Mouse (Mus musculus) left cerebral cortex, adult 2 months (tissue): Measurements from ENCODE around the gene Mrpl45. TPM values are rescaled to one million over a fixed set of nuclear protein-coding genes. Genes with fewer than 3 reads are reported as not detected.

Experiments used
- DNase-seq, 2 experiments: peaks; one replicate each; pipeline ENCODE4 v3.0.0; 2021 to 2022; ENCODE audit warnings: low spot score in 2 of 2, mixed read lengths in 1 of 2; ENCODE audit errors: extremely low spot score in 1 of 2
- H3K27ac ChIP-seq: fragments of 200-600 bp; 2 replicates; pipeline ENCODE4 v1.8.1; 2022
- H3K4me3 ChIP-seq: fragments of 200-600 bp; 2 replicates; pipeline ENCODE4 v1.8.1; 2022
- CTCF ChIP-seq: fragments of 200-600 bp; IDR thresholded peaks from 2 replicates; pipeline ENCODE4 v1.8.1; 2022; ENCODE audit warnings: antibody characterized with exemption, mild to moderate bottlenecking, moderate library complexity
- intact Hi-C: fragments of 180-260 bp; cut with DNase I; formaldehyde crosslinking; loops from one replicate; pipeline ENCODE4 v1.15.1; 2025
- total RNA-seq, 2 experiments: library from RNA; stranded (reverse); gene quantifications; 2 replicates each; pipeline ENCODE4 v1.2.3; 2021

The Mrpl45 gene
- total RNA-seq, 2 experiments from 2014 or later = 26.4 to 28.2 TPM

DNA sequence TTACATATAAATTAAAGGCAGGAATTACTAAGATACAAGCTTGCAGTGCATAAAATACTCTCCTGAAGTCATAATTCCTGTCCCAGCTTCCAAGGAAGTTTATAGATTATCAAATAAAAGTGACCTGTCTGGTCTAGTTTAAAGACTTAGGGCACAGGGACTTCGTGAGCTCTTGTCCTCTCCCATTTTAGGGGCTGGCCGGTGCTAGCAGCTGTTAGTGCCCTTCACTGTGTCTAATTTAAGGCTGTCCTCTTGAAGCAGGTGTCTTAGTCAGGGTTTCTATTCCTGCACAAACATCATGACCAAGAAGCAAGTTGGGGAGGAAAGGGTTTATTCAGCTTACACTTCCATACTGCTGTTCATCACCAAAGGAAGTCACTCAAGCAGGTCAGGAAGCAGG, 57.9 kb downstream of the Mrpl45 start:
- TF ChIP-seq CTCF = no peak
- intact Hi-C loops = no loop called here

More for the DNA sequence above, 57.9 kb downstream of the Mrpl45 start:
- no peak overlapping the region for H3K4me3 ChIP-seq
- no peak for DNase-seq
- no peak overlapping the region for H3K27ac ChIP-seq

Other genes with a start within 250 kb of the Mrpl45 start
- gene Tbx21, start 200.4 kb upstream of the Mrpl45 start, total RNA-seq = under 1 TPM; 0.32 to 0.40 TPM
- gene Tbkbp1, start 164.2 kb upstream of the Mrpl45 start, total RNA-seq = 10 to 100 TPM; 52.7 to 56.8 TPM
- gene Kpnb1, start 127.8 kb upstream of the Mrpl45 start, total RNA-seq = 100 to 1,000 TPM; 108 to 120 TPM
- 100 to 1,000 TPM; 142 to 143 TPM for gene Npepps, start 35.1 kb upstream of the Mrpl45 start, total RNA-seq
- gene Gpr179, start 36.4 kb downstream of the Mrpl45 start, total RNA-seq = under 1 TPM; 0.18 to 0.37 TPM
- 10 to 100 TPM; 87.2 to 91.9 TPM for gene Socs7, start 46.8 kb downstream of the Mrpl45 start, total RNA-seq
- 10 to 100 TPM; 64.4 to 78.6 TPM for gene Arhgap23, start 99.8 kb downstream of the Mrpl45 start, total RNA-seq
- not detected for gene 4933428G20Rik, start 184.6 kb downstream of the Mrpl45 start, total RNA-seq